Mouse (Mus musculus) ES-E14 (cell line): ENCODE data around the gene Ociad1.

Source experiments
- CHD2 ChIP-seq: IDR thresholded peaks from 2 replicates; pipeline ENCODE4 v1.6.1; 2014; ENCODE audit warnings: mild to moderate bottlenecking, low read depth, low read length, inconsistent platforms
- HCFC1 ChIP-seq: IDR thresholded peaks from 2 replicates; pipeline ENCODE4 v1.6.1; 2012; ENCODE audit warnings: low read length, inconsistent platforms, borderline replicate concordance; ENCODE audit not compliant: insufficient read depth
- MAFK ChIP-seq: IDR thresholded peaks from 2 replicates; pipeline ENCODE4 v1.6.1; 2014; ENCODE audit warnings: mild to moderate bottlenecking, low read depth, low read length, inconsistent platforms; ENCODE audit not compliant: insufficient read depth
- ZC3H11A ChIP-seq: IDR thresholded peaks from 2 replicates; pipeline ENCODE4 v1.6.1; 2012; ENCODE audit warnings: low read depth, mild to moderate bottlenecking, inconsistent platforms, low read length, borderline replicate concordance
- ZNF384 ChIP-seq: IDR thresholded peaks from 2 replicates; pipeline ENCODE4 v1.6.1; 2012; ENCODE audit warnings: low read depth, low read length, inconsistent platforms

DNA sequence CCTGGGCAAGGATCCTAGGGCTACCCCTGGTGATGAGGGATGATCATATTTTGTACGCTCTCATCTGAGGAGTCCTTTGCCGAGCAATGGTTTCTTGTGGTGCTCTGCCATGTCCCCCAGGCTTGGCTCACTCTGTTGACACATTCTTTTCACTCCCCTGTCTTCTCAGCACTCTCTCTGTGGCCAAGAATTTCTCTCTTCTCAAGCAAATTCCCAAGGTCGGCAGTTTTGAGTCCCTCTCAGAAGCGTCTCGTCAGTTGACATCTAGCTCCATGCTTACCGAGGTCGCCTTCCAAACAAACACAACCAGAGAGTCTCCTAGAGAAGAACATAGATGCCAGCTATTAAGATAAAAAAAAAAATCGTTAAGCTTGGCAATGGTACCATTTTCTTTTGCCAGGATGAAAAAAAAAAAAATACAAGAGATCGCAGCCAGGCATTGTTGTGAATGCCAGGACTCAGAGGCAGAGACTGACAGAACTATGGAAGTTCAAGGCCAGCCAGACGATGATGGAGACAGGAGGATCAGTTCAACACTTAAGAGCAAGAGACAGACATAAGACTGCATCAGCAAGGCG lies 23.9 kb upstream of the Ociad1 start:
- TF ChIP-seq CHD2 (no peak), ZC3H11A (no peak), HCFC1 (no peak), MAFK (no peak), ZNF384 (no peak)
